ENCODE assay signal across 28 mouse cellular contexts in the genomic region with DNA sequence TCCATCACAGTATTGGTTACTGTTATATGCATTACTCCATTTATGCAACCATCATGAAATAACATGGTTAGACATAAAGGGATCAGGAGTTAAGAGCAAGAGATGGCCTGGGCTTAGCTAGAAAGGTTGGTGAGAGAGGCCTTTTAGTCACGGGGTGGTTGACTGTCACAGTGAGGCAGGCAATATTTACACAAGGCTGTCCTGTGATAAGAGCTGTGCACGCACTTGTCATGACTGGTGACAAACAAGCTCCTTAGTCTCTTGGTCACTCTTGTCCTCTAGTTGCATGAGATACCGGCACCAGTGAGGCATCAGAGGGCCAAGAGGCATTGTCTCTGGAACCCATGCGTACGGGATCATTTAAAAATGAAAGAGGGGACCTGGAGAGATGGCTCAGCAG. TPM values are rescaled to one million over a fixed set of nuclear protein-coding genes. Genes with fewer than 3 reads are reported as not detected.
A peak's percentile ranks its signal among the peaks of the same experiment; 100 is the strongest.
DNase-seq lines count a peak whose midpoint lies in the region; ATAC-seq and TF ChIP-seq lines count a peak whose summit lies in the region.
"Had no signal": no experiment of that assay in that cellular context is flagged by ENCODE, and none has a peak within 500 bp of the region (broad histone marks: within the 10 kb centered on the region; RNA-seq: fewer than 3 reads in every experiment).

No protein-coding gene starts in this region.

- ATAC-seq in liver, embryonic 16.5 days (ENCODE audit: low read depth), result peak; percentile 82
- no peak for ATAC-seq in liver, embryonic 11.5 days (replicated peaks; ENCODE audit: low FRiP score)
- peak; percentile 41; the same call in 1 of the 2 replicates for ATAC-seq in intestine, embryonic 15.5 days
- ATAC-seq in intestine, embryonic 16.5 days, result peak; percentile 40; the same call in 1 of the 2 replicates
- ATAC-seq in stomach, postnatal 0 days (ENCODE audit: low FRiP score, low TSS enrichment), result peak; percentile 82
- ATAC-seq: forebrain, embryonic 14.5 days; forebrain, embryonic 16.5 days had no signal

- DNase-seq in liver, embryonic 11.5 days (ENCODE audit: low spot score), result no peak
- no peak for DNase-seq in stomach, postnatal 0 days (ENCODE audit: low spot score)
- DNase-seq in gastrocnemius, postnatal 10 days, result no peak
- DNase-seq in cerebellum, postnatal 36 days, result no peak
- no peak for DNase-seq in left cerebral cortex, adult 9 months (ENCODE audit: low spot score in 2 of 2)
- DNase-seq: adrenal gland, adult 8-10 months; adrenal gland, postnatal 14 days; adrenal gland, postnatal 36 days; cerebellum, adult 11-12 months; cerebellum, adult 2 months; cerebellum, adult 9-10 months; cerebellum, postnatal 10 days; cerebellum, postnatal 25 days; embryo, embryonic 11 days had no signal

- H3K4me1 ChIP-seq in liver, embryonic 16.5 days (ENCODE audit: control insufficient read depth, low read depth, low read length), result no peaks in the 10 kb centered on the region
- no peaks in the 10 kb centered on the region for H3K4me1 ChIP-seq in liver, embryonic 11.5 days (replicated peaks; ENCODE audit: control insufficient read depth, insufficient read depth, low read length)
- no peaks in the 10 kb centered on the region for H3K4me1 ChIP-seq in intestine, embryonic 15.5 days (replicated peaks)
- no peaks in the 10 kb centered on the region for H3K4me1 ChIP-seq in intestine, embryonic 16.5 days (ENCODE audit: control insufficient read depth, insufficient read depth, low read length)
- no peaks in the 10 kb centered on the region for H3K4me1 ChIP-seq in stomach, postnatal 0 days (replicated peaks; ENCODE audit: control insufficient read depth, insufficient read depth)
- H3K4me1 ChIP-seq: embryonic facial prominence, embryonic 13.5 days; embryonic facial prominence, embryonic 15.5 days; forebrain, embryonic 10.5 days; forebrain, embryonic 12.5 days had no signal

- no peak overlapping the region for H3K27ac ChIP-seq in liver, embryonic 16.5 days (ENCODE audit: low read length)
- no peak overlapping the region for H3K27ac ChIP-seq in liver, embryonic 11.5 days (ENCODE audit: low read depth, low read length)
- H3K27ac ChIP-seq in intestine, embryonic 15.5 days, result no peak overlapping the region
- no peak overlapping the region for H3K27ac ChIP-seq in intestine, embryonic 16.5 days (ENCODE audit: low read length)
- no peak overlapping the region for H3K27ac ChIP-seq in stomach, postnatal 0 days (replicated peaks)
- H3K27ac ChIP-seq: embryonic facial prominence, embryonic 13.5 days; embryonic facial prominence, embryonic 15.5 days; forebrain, embryonic 10.5 days; forebrain, embryonic 12.5 days had no signal

- H3K9me3 ChIP-seq in liver, embryonic 16.5 days (replicated peaks; ENCODE audit: control insufficient read depth, low read length), result no peaks in the 10 kb centered on the region
- no peaks in the 10 kb centered on the region for H3K9me3 ChIP-seq in liver, embryonic 11.5 days (ENCODE audit: control insufficient read depth, low read length)
- H3K9me3 ChIP-seq in intestine, embryonic 15.5 days, result no peaks in the 10 kb centered on the region
- no peaks in the 10 kb centered on the region for H3K9me3 ChIP-seq in intestine, embryonic 16.5 days (ENCODE audit: control insufficient read depth, low read length)
- H3K9me3 ChIP-seq in stomach, postnatal 0 days (ENCODE audit: control insufficient read depth, low read length), result no peaks in the 10 kb centered on the region
- H3K9me3 ChIP-seq: embryonic facial prominence, embryonic 13.5 days; embryonic facial prominence, embryonic 15.5 days; forebrain, embryonic 10.5 days; forebrain, embryonic 12.5 days had no signal

- H3K9ac ChIP-seq in liver, embryonic 16.5 days (ENCODE audit: low read depth, low read length), result no peak overlapping the region
- H3K9ac ChIP-seq in liver, embryonic 11.5 days (ENCODE audit: low read depth, low read length), result no peak overlapping the region
- no peak overlapping the region for H3K9ac ChIP-seq in intestine, embryonic 15.5 days
- H3K9ac ChIP-seq in intestine, embryonic 16.5 days (ENCODE audit: low read depth, low read length), result no peak overlapping the region
- no peak overlapping the region for H3K9ac ChIP-seq in stomach, postnatal 0 days (ENCODE audit: low read length)
- H3K9ac ChIP-seq: embryonic facial prominence, embryonic 13.5 days; embryonic facial prominence, embryonic 15.5 days; forebrain, embryonic 12.5 days had no signal

- H3K27me3 ChIP-seq in liver, embryonic 16.5 days (ENCODE audit: control insufficient read depth, insufficient read depth, low read depth, low read length), result no peaks in the 10 kb centered on the region
- 0 out of 2 replicates have a peak, but pooled peaks cover 2% of the 10 kb centered on the region for H3K27me3 ChIP-seq in liver, embryonic 11.5 days (replicated peaks; ENCODE audit: control insufficient read depth, insufficient read depth, low read length)
- H3K27me3 ChIP-seq in intestine, embryonic 15.5 days (replicated peaks), result no peaks in the 10 kb centered on the region
- no peaks in the 10 kb centered on the region for H3K27me3 ChIP-seq in intestine, embryonic 16.5 days (replicated peaks; ENCODE audit: control insufficient read depth, insufficient read depth, low read length)
- no peaks in the 10 kb centered on the region for H3K27me3 ChIP-seq in stomach, postnatal 0 days (ENCODE audit: control insufficient read depth, insufficient read depth, low read length)
- H3K27me3 ChIP-seq: embryonic facial prominence, embryonic 15.5 days; forebrain, embryonic 12.5 days had no signal

- no peak overlapping the region for H3K4me3 ChIP-seq in liver, embryonic 16.5 days (ENCODE audit: low read depth, low read length)
- H3K4me3 ChIP-seq in liver, embryonic 11.5 days (ENCODE audit: low read depth, low read length), result no peak overlapping the region
- H3K4me3 ChIP-seq in intestine, embryonic 15.5 days (replicated peaks), result no peak overlapping the region
- H3K4me3 ChIP-seq in intestine, embryonic 16.5 days (ENCODE audit: low read length), result no peak overlapping the region
- no peak overlapping the region for H3K4me3 ChIP-seq in stomach, postnatal 0 days (ENCODE audit: low read depth, low read length)
- H3K4me3 ChIP-seq: embryonic facial prominence, embryonic 13.5 days; embryonic facial prominence, embryonic 15.5 days; erythroblast, embryonic 14.5 days; forebrain, embryonic 10.5 days; forebrain, embryonic 12.5 days had no signal

- no peaks in the 10 kb centered on the region for H3K36me3 ChIP-seq in liver, embryonic 16.5 days (ENCODE audit: control insufficient read depth, insufficient read depth)
- H3K36me3 ChIP-seq in liver, embryonic 11.5 days (ENCODE audit: control insufficient read depth, insufficient read depth, low read length), result no peaks in the 10 kb centered on the region
- no peaks in the 10 kb centered on the region for H3K36me3 ChIP-seq in intestine, embryonic 15.5 days
- no peaks in the 10 kb centered on the region for H3K36me3 ChIP-seq in intestine, embryonic 16.5 days (ENCODE audit: control insufficient read depth, insufficient read depth, low read length)
- H3K36me3 ChIP-seq in stomach, postnatal 0 days (ENCODE audit: control insufficient read depth, insufficient read depth, low read length), result no peaks in the 10 kb centered on the region
- H3K36me3 ChIP-seq: embryonic facial prominence, embryonic 13.5 days; embryonic facial prominence, embryonic 15.5 days; forebrain, embryonic 10.5 days; forebrain, embryonic 12.5 days had no signal

- TF ChIP-seq EP300 in stomach, postnatal 0 days (optimal IDR thresholded peaks at IDR 0.05), result no peak

- WGBS in liver, embryonic 16.5 days (ENCODE audit: insufficient replicate concordance), result 53% methylated on average over 5 of the region's 5 CpGs
- 66% methylated on average over 5 of the region's 5 CpGs for WGBS in liver, embryonic 11.5 days
- whole genome bisulfite sequencing in intestine, embryonic 15.5 days, result 59% methylated on average over 5 of the region's 5 CpGs
- 59% methylated on average over 5 of the region's 5 CpGs for WGBS in intestine, embryonic 16.5 days
- WGBS in stomach, postnatal 0 days, result 51% methylated on average over 5 of the region's 5 CpGs

- TF ChIP-seq CTCF in stomach, postnatal 0 days (IDR thresholded peaks at IDR 0.05; ENCODE audit: low read depth), result no peak

- no peak overlapping the region for H3K4me2 ChIP-seq in liver, embryonic 16.5 days (ENCODE audit: low read depth, low read length)
- no peak overlapping the region for H3K4me2 ChIP-seq in liver, embryonic 11.5 days
- no peak overlapping the region for H3K4me2 ChIP-seq in intestine, embryonic 15.5 days (replicated peaks)
- H3K4me2 ChIP-seq in intestine, embryonic 16.5 days (ENCODE audit: low read depth, low read length), result no peak overlapping the region
- H3K4me2 ChIP-seq in stomach, postnatal 0 days (replicated peaks; ENCODE audit: low read depth), result no peak overlapping the region
- H3K4me2 ChIP-seq: embryonic facial prominence, embryonic 13.5 days; embryonic facial prominence, embryonic 15.5 days; forebrain, embryonic 12.5 days had no signal

RNA-seq across cellular contexts. Expression of gene Entpd2, which starts 11.2 kb away (rescaled TPM):
- polyA plus RNA-seq in liver, embryonic 16.5 days (2015; fragmentation: Nextera tagmentation; extraction: Ambion mirVana), result 0.54 and 1.0 TPM in 2 replicates
- polyA plus RNA-seq in liver, embryonic 11.5 days (2014; fragmentation: Nextera tagmentation; extraction: Ambion mirVana), result 0.25 and 0.45 TPM in 2 replicates
- 12.1 and 15.6 TPM in 2 replicates for polyA plus RNA-seq in intestine, embryonic 15.5 days (2015; fragmentation: Nextera tagmentation; extraction: Ambion mirVana)
- polyA plus RNA-seq in intestine, embryonic 16.5 days (2015; fragmentation: Nextera tagmentation; extraction: Ambion mirVana), result 23.7 and 27.4 TPM in 2 replicates
- 21.2 and 23.3 TPM in 2 replicates for polyA plus RNA-seq in stomach, postnatal 0 days (2015; fragmentation: Nextera tagmentation; extraction: Ambion mirVana)
- 10 to 100 TPM; 29.9 to 30.5 TPM for total RNA-seq in gastrocnemius, postnatal 10 days (2021)
- total RNA-seq: common myeloid progenitor, adult 5-6 weeks; MEL had no signal
- polyA plus RNA-seq: C2C12; erythroblast, embryonic 14.5 days; forebrain, embryonic 10.5 days had no signal

RNA-seq across cellular contexts. Expression of gene Sapcd2, which starts 12.4 kb away (rescaled TPM):
- polyA plus RNA-seq in liver, embryonic 16.5 days (2015; fragmentation: Nextera tagmentation; extraction: Ambion mirVana), result 14.7 and 16.2 TPM in 2 replicates
- polyA plus RNA-seq in liver, embryonic 11.5 days (2014; fragmentation: Nextera tagmentation; extraction: Ambion mirVana), result 45.3 and 51.0 TPM in 2 replicates
- 46.8 and 48.8 TPM in 2 replicates for polyA plus RNA-seq in intestine, embryonic 15.5 days (2015; fragmentation: Nextera tagmentation; extraction: Ambion mirVana)
- polyA plus RNA-seq in intestine, embryonic 16.5 days (2015; fragmentation: Nextera tagmentation; extraction: Ambion mirVana), result 56.7 and 66.4 TPM in 2 replicates
- polyA plus RNA-seq in stomach, postnatal 0 days (2015; fragmentation: Nextera tagmentation; extraction: Ambion mirVana), result 14.1 and 16.6 TPM in 2 replicates
- 1 to 10 TPM; 2.1 to 3.7 TPM for total RNA-seq in gastrocnemius, postnatal 10 days (2021)
- total RNA-seq: adrenal gland, adult 18-20 months had no signal

RNA-seq across cellular contexts. Expression of gene Npdc1, which starts 14.7 kb away (rescaled TPM):
- polyA plus RNA-seq in liver, embryonic 16.5 days (2015; fragmentation: Nextera tagmentation; extraction: Ambion mirVana), result 4.7 and 4.8 TPM in 2 replicates
- 7.0 and 8.1 TPM in 2 replicates for polyA plus RNA-seq in liver, embryonic 11.5 days (2014; fragmentation: Nextera tagmentation; extraction: Ambion mirVana)
- polyA plus RNA-seq in intestine, embryonic 15.5 days (2015; fragmentation: Nextera tagmentation; extraction: Ambion mirVana), result 40.9 and 48.2 TPM in 2 replicates
- polyA plus RNA-seq in intestine, embryonic 16.5 days (2015; fragmentation: Nextera tagmentation; extraction: Ambion mirVana), result 48.9 and 51.1 TPM in 2 replicates
- polyA plus RNA-seq in stomach, postnatal 0 days (2015; fragmentation: Nextera tagmentation; extraction: Ambion mirVana), result 52.8 and 53.0 TPM in 2 replicates
- total RNA-seq in gastrocnemius, postnatal 10 days (2021), result 10 to 100 TPM; 25.2 to 37.3 TPM
- total RNA-seq: MEL had no signal
- polyA plus RNA-seq: erythroblast, embryonic 14.5 days had no signal

RNA-seq across cellular contexts. Expression of gene Uap1l1, which starts 19.0 kb away (rescaled TPM):
- 12.6 and 14.0 TPM in 2 replicates for polyA plus RNA-seq in liver, embryonic 16.5 days (2015; fragmentation: Nextera tagmentation; extraction: Ambion mirVana)
- 15.6 and 17.8 TPM in 2 replicates for polyA plus RNA-seq in liver, embryonic 11.5 days (2014; fragmentation: Nextera tagmentation; extraction: Ambion mirVana)
- polyA plus RNA-seq in intestine, embryonic 15.5 days (2015; fragmentation: Nextera tagmentation; extraction: Ambion mirVana), result 105 and 122 TPM in 2 replicates
- 196 and 259 TPM in 2 replicates for polyA plus RNA-seq in intestine, embryonic 16.5 days (2015; fragmentation: Nextera tagmentation; extraction: Ambion mirVana)
- 33.2 and 36.9 TPM in 2 replicates for polyA plus RNA-seq in stomach, postnatal 0 days (2015; fragmentation: Nextera tagmentation; extraction: Ambion mirVana)
- 1 to 10 TPM; 9.0 to 9.8 TPM for total RNA-seq in gastrocnemius, postnatal 10 days (2021)

RNA-seq across cellular contexts. Expression of gene Dpp7, which starts 28.3 kb away (rescaled TPM):
- 10.8 and 11.5 TPM in 2 replicates for polyA plus RNA-seq in liver, embryonic 16.5 days (2015; fragmentation: Nextera tagmentation; extraction: Ambion mirVana)
- polyA plus RNA-seq in liver, embryonic 11.5 days (2014; fragmentation: Nextera tagmentation; extraction: Ambion mirVana), result 17.4 and 18.3 TPM in 2 replicates
- polyA plus RNA-seq in intestine, embryonic 15.5 days (2015; fragmentation: Nextera tagmentation; extraction: Ambion mirVana), result 46.0 and 48.6 TPM in 2 replicates
- polyA plus RNA-seq in intestine, embryonic 16.5 days (2015; fragmentation: Nextera tagmentation; extraction: Ambion mirVana), result 74.4 and 104 TPM in 2 replicates
- polyA plus RNA-seq in stomach, postnatal 0 days (2015; fragmentation: Nextera tagmentation; extraction: Ambion mirVana), result 9.5 and 9.9 TPM in 2 replicates
- 1 to 10 TPM; 7.9 to 9.5 TPM for total RNA-seq in gastrocnemius, postnatal 10 days (2021)
